Mouse (Mus musculus) liver, adult 2 months (tissue): ENCODE data around the gene Pdx1. TPM values are rescaled to one million over a fixed set of nuclear protein-coding genes. Genes with fewer than 3 reads are reported as not detected.

ENCODE experiments used
- DNase-seq: peaks from one replicate; pipeline ENCODE4 v3.0.0-alpha.2; 2011; ENCODE audit warnings: low read depth, low spot score; ENCODE audit errors: extremely low read depth
- H3K27ac ChIP-seq: fragments of 200-500 bp; replicated peaks from 2 replicates; pipeline ENCODE4 v1.5.1; 2012; ENCODE audit warnings: low read depth, mild to moderate bottlenecking, control low read depth, inconsistent platforms, low read length; ENCODE audit not compliant: insufficient read depth
- H3K27me3 ChIP-seq: fragments of 200-500 bp; 2 replicates; pipeline ENCODE4 v1.6.1; 2012; ENCODE audit warnings: mild to moderate bottlenecking, moderate library complexity, low read length, inconsistent platforms; ENCODE audit not compliant: control insufficient read depth, insufficient read depth
- H3K36me3 ChIP-seq: fragments of 200-500 bp; 2 replicates; pipeline ENCODE4 v1.6.1; 2012; ENCODE audit warnings: low read length, inconsistent platforms; ENCODE audit not compliant: control insufficient read depth, insufficient read depth
- H3K4me1 ChIP-seq: fragments of 200-500 bp; 2 replicates; pipeline ENCODE4 v1.6.1; 2011; ENCODE audit warnings: low read length; ENCODE audit not compliant: control insufficient read depth, insufficient read depth
- H3K4me3 ChIP-seq: fragments of 200-500 bp; 2 replicates; pipeline ENCODE4 v1.5.1; 2011; ENCODE audit warnings: low read depth, mild to moderate bottlenecking, control low read depth, low read length, moderate library complexity; ENCODE audit not compliant: insufficient read depth
- H3K79me2 ChIP-seq: fragments of 200-500 bp; 2 replicates; pipeline ENCODE4 v1.6.1; 2012; ENCODE audit warnings: inconsistent platforms, mild to moderate bottlenecking, low read length, moderate library complexity; ENCODE audit not compliant: control insufficient read depth, insufficient read depth
- H3K9ac ChIP-seq: fragments of 200-500 bp; 2 replicates; pipeline ENCODE4 v1.6.1; 2012; ENCODE audit warnings: low read depth, mild to moderate bottlenecking, control low read depth, inconsistent platforms, low read length
- CTCF ChIP-seq: fragments of 200-500 bp; IDR thresholded peaks from 2 replicates; pipeline ENCODE4 v1.5.1; 2011; ENCODE audit warnings: low read depth, low read length, control low read depth
- POLR2A ChIP-seq: fragments of 200-500 bp; IDR thresholded peaks from 2 replicates; pipeline ENCODE4 v1.6.1; 2011; ENCODE audit warnings: low read length, control low read depth; ENCODE audit not compliant: insufficient read depth; ENCODE audit errors: extremely low read depth
- WGBS: fragments of 180-500 bp; shearing (Covaris S2); methylation state at CpG from one replicate; pipeline ENCODE4 v1.1.7; 2018; 5-methylcytosine and 5-hydroxymethylcytosine counted together
- polyA plus RNA-seq: library from polyadenylated mRNA; depleted of rRNA; stranded (reverse); fragments of >200 nt; gene quantifications from 2 replicates; pipeline ENCODE4 v1.2.3, GENCODE M21; 2012
- total RNA-seq: library from RNA; depleted of rRNA; stranded (reverse); fragments of >200 nt; gene quantifications from 2 replicates; pipeline ENCODE4 v1.2.3, GENCODE M21; 2014

The Pdx1 gene
- total and polyA plus RNA-seq, 2 experiments: not detected

DNA sequence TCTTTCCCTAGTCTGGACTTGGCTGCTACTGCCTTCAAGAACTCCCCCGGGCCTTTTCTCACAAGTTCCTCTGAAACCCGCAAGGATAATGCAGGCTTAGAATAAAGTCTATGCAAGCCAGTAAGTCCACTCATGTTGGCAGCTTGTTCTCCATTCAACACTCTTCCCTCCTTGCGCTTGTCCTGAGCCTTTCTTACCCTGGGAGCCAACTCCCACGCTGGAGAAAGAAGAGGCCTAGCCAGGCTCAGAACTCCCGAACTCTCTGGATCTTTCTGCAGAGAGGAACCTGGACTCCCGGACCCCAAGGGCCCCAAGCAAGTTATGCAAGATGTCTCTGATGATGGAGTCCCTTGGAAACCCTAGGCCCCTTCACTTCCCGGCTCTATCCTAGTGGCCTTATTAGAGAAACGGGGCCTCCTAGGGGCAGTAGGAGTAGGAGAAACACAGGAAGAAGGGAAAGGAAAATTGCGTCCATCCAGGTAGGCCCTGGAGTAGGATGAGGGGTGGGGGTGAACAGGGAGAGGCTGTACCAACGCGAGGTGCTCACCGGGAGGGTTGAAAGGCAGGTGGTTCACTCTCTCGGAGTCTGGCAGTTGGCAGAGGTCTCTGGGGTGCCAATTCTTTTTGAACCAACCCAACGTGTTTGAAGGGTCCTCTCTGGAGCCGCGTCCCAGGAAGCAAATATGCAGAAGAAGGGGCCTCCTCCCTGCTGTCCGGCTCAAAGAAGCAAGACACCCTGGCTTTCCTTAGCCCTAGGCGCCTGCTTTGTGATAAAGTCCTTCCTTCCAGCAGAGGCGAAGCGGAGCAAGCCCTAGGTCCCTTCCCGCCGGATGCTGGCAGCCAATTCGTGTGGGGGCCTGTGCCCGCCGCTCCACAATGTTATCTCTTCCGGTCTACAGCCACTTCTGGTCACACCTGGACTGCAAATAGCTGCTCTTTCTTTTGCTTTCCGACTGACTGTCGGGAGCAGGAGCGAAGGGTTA is 1.2 kb downstream of the Pdx1 start:
- DNase-seq: no peak
- peaks cover 40% of the 10 kb centered on the region for H3K27me3 ChIP-seq
- H3K27ac ChIP-seq: no peak overlapping the region
- no peak overlapping the region for H3K4me3 ChIP-seq
- no peaks in the 10 kb centered on the region for H3K36me3 ChIP-seq
- TF ChIP-seq CTCF: no peak
- TF ChIP-seq POLR2A: no peak
- H3K79me2 ChIP-seq: no peaks in the 10 kb centered on the region
- 22% methylated on average over 29 of the region's 29 CpGs for WGBS
- no peak overlapping the region for H3K9ac ChIP-seq
- no peaks in the 10 kb centered on the region for H3K4me1 ChIP-seq

DNA sequence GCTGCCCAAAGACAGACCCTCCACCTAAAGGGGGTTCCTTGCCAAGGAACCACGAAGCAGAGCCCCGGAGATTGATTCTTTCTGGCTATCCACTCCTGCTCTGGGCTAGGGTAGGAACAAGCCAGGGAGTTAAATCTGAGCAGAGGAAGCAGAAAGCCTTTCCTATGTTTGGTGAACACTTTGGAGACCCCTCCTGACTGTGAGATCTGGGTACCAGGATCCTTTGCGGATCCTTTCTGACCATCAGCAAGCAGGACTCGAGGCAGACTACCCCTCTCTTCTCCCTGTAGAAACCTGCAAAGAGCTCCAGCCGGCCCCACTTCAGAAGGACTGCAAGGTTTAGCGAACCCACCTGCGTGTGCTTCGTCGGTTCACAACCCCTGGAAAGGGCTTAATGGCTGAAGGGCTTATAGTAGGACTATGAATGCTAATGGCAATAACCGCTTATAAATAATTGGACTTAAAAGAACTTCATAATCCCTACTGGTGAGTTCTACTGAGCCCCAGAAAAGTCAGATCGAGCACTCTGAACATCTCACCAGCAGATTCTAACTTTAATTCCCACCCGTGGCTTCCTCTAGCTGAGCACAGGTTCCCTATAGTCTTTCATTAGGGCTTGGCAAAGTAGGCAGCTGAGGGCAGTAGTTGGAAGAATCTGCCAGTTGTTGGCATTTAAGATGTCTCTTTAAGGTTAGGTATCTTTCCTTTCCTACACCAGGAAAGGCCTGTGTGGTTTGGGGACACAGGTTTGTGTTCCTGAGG is 2.5 kb downstream of the Pdx1 start:
- no peak for DNase-seq
- Histone ChIP-seq H3K4me1 (no peaks in the 10 kb centered on the region), H3K27ac (no peak overlapping the region), H3K4me3 (no peak overlapping the region), H3K9ac (no peak overlapping the region), H3K27me3 (peaks cover 41% of the 10 kb centered on the region), H3K36me3 (no peaks in the 10 kb centered on the region), H3K79me2 (no peaks in the 10 kb centered on the region)
- 35% methylated on average over 12 of the region's 12 CpGs for WGBS
- TF ChIP-seq CTCF: no peak
- TF ChIP-seq POLR2A: no peak

DNA sequence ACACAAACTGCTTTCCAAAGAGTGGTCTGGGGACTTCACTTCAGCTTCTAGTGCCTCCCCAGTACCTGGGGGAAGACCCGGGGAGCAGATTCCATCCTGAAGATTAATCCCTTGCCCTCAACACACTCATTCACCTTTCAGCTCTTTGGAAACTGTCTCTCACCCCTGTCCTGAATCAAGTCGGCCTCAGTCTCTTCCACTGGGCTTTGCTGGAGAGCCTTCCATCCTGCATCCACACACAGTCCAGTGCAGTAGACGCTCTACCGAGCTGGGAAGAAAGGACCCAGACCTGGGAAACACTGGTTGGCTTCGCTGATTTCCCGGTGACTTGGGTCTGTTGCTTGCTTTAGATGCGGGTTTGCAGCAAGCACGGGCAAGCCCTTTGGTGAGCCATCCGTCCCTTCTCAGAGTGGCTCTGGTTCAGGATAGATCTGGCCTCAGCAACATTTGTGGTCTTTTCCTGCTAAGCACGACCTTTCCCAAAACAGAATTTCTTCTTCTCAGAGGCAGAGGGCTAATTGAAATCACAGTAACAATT is 3.1 kb downstream of the Pdx1 start:
- 13% methylated on average over 10 of the region's 10 CpGs for WGBS
- Histone ChIP-seq H3K79me2 (no peaks in the 10 kb centered on the region), H3K4me1 (no peaks in the 10 kb centered on the region), H3K9ac (no peak overlapping the region), H3K4me3 (no peak overlapping the region), H3K27ac (no peak overlapping the region), H3K36me3 (no peaks in the 10 kb centered on the region), H3K27me3 (peaks cover 44% of the 10 kb centered on the region)
- no peak for DNase-seq
- TF ChIP-seq POLR2A (no peak), CTCF (no peak)

DNA sequence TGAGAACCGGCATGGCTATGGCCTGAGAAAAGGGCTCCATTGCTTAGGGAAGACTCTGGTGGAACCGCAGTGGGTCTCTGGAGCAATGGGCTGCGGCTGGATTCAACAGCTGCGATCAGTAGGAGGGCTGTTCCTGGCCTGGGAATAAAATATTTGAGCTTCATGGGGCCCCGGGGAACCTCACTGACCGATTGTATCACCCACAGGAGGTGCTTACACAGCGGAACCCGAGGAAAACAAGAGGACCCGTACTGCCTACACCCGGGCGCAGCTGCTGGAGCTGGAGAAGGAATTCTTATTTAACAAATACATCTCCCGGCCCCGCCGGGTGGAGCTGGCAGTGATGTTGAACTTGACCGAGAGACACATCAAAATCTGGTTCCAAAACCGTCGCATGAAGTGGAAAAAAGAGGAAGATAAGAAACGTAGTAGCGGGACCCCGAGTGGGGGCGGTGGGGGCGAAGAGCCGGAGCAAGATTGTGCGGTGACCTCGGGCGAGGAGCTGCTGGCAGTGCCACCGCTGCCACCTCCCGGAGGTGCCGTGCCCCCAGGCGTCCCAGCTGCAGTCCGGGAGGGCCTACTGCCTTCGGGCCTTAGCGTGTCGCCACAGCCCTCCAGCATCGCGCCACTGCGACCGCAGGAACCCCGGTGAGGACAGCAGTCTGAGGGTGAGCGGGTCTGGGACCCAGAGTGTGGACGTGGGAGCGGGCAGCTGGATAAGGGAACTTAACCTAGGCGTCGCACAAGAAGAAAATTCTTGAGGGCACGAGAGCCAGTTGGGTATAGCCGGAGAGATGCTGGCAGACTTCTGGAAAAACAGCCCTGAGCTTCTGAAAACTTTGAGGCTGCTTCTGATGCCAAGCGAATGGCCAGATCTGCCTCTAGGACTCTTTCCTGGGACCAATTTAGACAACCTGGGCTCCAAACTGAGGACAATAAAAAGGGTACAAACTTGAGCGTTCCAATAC is 4.7 kb downstream of the Pdx1 start:
- Histone ChIP-seq H3K79me2 (no peaks in the 10 kb centered on the region), H3K36me3 (no peaks in the 10 kb centered on the region), H3K27me3 (peaks cover 37% of the 10 kb centered on the region), H3K9ac (no peak overlapping the region), H3K27ac (no peak overlapping the region), H3K4me3 (no peak overlapping the region), H3K4me1 (no peaks in the 10 kb centered on the region)
- TF ChIP-seq POLR2A (no peak), CTCF (no peak)
- DNase-seq: no peak
- 6% methylated on average over 48 of the region's 48 CpGs for WGBS

DNA sequence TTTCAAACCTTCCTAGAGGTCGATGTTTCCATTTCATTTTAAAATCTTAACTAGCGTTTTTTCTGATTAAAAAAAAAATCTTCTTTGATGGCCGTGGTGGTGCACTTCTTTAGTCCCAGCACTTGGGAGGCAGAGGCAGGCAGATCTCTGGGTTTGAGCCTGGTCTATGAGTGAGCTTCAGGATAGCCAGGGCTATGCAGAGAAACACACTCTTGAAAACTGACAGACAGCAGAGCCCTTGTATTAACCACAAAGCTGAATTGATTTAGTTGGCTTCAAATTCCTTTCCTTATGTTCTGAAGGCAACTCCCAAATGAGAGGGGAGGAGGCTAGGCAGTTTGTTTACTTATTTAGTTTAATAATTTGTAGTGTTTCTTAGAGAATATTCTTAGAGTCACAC is 6.0 kb downstream of the Pdx1 start:
- Histone ChIP-seq H3K9ac (no peak overlapping the region), H3K4me3 (no peak overlapping the region), H3K79me2 (no peaks in the 10 kb centered on the region), H3K27ac (no peak overlapping the region), H3K4me1 (no peaks in the 10 kb centered on the region), H3K27me3 (peaks cover 32% of the 10 kb centered on the region), H3K36me3 (no peaks in the 10 kb centered on the region)
- TF ChIP-seq CTCF: no peak
- TF ChIP-seq POLR2A: no peak
- WGBS: 18% methylated on average over 3 of the region's 3 CpGs
- no peak for DNase-seq
